Mouse (Mus musculus): ENCODE results near the gene Lin7b. TPM values are rescaled to one million over a fixed set of nuclear protein-coding genes. Genes with fewer than 3 reads are reported as not detected.

Lin7b gene
- not detected in 2 replicates for polyA plus RNA-seq (2011; ENCODE audit: insufficient read depth, insufficient read length, low replicate concordance, missing spikeins)

DNA sequence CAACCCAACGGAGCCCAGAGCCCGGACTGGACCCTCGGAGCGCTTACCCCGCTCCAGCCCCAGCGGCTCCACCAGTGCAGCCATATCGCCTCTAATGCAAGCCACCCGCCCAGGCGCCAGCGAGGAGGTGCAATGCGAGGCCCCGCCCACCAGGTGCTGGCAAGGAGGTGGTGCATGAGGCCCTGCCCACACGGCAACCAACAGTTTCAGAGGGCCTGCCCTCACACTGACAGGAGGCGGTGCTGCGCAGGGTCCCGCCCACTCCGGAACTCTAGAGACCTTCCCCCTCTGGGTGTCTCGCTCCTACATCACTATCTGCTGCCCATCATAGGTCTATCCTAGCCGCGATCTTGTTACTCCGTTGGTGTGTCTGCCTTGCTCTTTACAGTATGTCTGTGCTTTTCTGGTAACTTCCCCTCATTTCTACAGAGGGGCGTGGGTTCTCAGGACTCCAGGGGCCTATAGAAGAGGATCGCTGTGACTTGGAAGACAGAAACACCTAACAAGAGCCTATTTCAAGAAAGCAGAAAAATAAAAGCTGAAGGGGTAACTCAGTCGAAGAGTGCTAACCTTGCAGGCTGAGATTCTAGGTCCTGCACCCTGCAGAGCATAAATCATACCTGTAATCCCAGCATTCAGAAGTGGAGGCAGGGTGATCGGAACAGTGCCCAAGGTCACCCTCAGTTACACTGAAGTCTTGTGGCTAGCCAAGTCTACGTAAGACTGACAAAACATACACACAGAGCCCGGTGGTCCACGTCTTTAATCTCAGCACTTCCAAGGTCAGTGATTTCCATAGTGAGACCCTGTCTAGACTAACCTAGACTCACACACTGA, at the start of gene Lin7b:
TSS of gene Lin7b (minus strand) at position 109 of the 837 bp plus-strand sequence.
- WGBS, result 12% methylated on average over 28 of the region's 28 CpGs
- H3K27ac ChIP-seq (ENCODE audit: control insufficient read depth, insufficient read depth, low read depth, low read length, poor library complexity), result no peak within 1 kb of the TSS
- no peak within 1 kb of the TSS for H3K4me3 ChIP-seq (replicated peaks; ENCODE audit: control insufficient read depth, low read depth, low read length)
- TF ChIP-seq POLR2A (IDR thresholded peaks at IDR 0.05; ENCODE audit: borderline replicate concordance, control insufficient read depth, low read depth, low read length) (no peak), CTCF (IDR thresholded peaks at IDR 0.05; ENCODE audit: control insufficient read depth, insufficient read depth, low read length) (0 out of 2 replicates have a peak, but pooled peaks have one; percentile 7)
- H3K4me1 ChIP-seq (ENCODE audit: control insufficient read depth, insufficient read depth, low read length), result no peaks in the 10 kb centered on the region; the same call in 1 of the 2 replicates

DNA sequence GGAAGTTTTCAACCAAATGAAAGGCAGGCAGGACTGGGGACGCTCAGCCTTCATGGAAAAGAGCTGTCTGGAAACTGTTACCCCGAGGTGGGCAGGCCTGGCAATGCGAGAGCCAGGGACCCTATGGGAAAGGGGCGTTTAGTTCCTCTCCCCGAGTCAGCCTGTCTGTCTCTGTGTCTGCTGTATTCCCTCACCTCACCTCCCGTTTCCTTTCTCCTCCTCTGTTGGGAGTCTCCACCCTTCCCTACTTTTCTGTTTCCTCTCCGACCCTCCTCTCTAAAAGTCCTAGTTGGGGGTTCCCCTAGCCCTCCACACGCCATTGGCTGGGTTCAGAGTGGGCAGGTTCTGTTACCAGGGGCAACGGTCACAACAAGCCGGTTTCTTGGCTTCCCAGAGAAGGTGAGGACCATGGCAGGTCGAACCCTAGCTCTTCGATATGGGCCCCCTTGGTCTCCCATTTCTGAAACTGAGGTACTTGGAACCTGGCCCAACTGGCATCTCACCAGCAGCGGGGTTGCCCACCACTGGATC, 47.6 kb upstream of the Lin7b start:
- whole genome bisulfite sequencing, result 14% methylated on average over 13 of the region's 13 CpGs
- TF ChIP-seq POLR2A (IDR thresholded peaks at IDR 0.05; ENCODE audit: borderline replicate concordance, control insufficient read depth, low read depth, low read length) (no peak), CTCF (IDR thresholded peaks at IDR 0.05; ENCODE audit: control insufficient read depth, insufficient read depth, low read length) (no peak)
- Histone ChIP-seq H3K4me1 (ENCODE audit: control insufficient read depth, insufficient read depth, low read length) (no peaks in the 10 kb centered on the region), H3K27ac (ENCODE audit: control insufficient read depth, insufficient read depth, low read depth, low read length, poor library complexity) (no peak overlapping the region), H3K4me3 (replicated peaks; ENCODE audit: control insufficient read depth, low read depth, low read length) (no peak overlapping the region)

DNA sequence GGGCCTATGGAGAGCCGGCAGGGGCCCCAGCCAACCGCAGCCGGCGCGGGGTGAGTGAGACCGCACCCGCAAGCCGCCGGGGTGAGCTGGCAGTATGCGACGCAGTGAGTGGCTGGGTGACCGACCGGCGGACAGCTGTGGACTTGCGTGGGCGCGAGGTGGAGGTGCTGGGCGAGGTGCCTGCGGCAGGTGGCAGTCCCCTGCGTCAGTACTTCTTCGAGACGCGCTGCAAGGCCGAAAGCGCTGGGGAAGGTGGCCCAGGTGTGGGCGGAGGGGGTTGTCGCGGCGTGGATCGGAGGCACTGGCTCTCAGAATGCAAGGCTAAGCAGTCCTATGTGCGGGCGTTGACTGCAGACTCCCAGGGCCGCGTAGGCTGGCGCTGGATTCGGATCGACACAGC, 45.3 kb upstream of the Lin7b start:
- Histone ChIP-seq H3K27ac (ENCODE audit: control insufficient read depth, insufficient read depth, low read depth, low read length, poor library complexity) (no peak overlapping the region; the same call in 1 of the 2 replicates), H3K4me3 (replicated peaks; ENCODE audit: control insufficient read depth, low read depth, low read length) (no peak overlapping the region), H3K4me1 (ENCODE audit: control insufficient read depth, insufficient read depth, low read length) (no peaks in the 10 kb centered on the region)
- TF ChIP-seq POLR2A (IDR thresholded peaks at IDR 0.05; ENCODE audit: borderline replicate concordance, control insufficient read depth, low read depth, low read length) (no peak), CTCF (IDR thresholded peaks at IDR 0.05; ENCODE audit: control insufficient read depth, insufficient read depth, low read length) (no peak)
- WGBS, result 6% methylated on average over 37 of the region's 37 CpGs

DNA sequence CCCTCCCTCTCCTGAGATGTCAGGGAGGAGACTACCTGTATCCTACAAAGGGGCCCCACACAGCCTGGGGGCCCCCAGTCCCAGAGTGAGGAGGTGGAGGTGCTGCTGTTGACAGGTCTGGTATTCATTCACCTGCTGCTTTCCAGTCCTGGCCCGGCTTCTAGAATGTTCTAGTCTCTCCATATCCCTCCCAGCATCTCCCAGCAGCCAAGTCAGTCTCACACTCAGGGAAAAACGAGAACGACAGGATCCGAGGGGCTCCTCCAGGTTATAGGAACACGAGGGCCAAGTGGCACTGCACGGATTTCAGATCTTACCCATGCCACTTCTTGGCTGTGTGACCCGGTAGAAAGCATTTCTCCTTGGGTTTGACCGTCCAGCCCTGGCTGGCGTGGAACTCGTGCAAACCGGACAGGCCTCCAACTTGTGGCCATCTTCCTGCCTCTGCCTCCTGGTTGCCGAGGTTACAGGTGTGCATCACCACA, 44.4 kb upstream of the Lin7b start:
- no peak overlapping the region for H3K4me3 ChIP-seq (replicated peaks; ENCODE audit: control insufficient read depth, low read depth, low read length)
- no peak overlapping the region for H3K27ac ChIP-seq (ENCODE audit: control insufficient read depth, insufficient read depth, low read depth, low read length, poor library complexity)
- no peak for TF ChIP-seq CTCF (IDR thresholded peaks at IDR 0.05; ENCODE audit: control insufficient read depth, insufficient read depth, low read length)
- no peaks in the 10 kb centered on the region for H3K4me1 ChIP-seq (ENCODE audit: control insufficient read depth, insufficient read depth, low read length)
- WGBS, result 16% methylated on average over 12 of the region's 12 CpGs

DNA sequence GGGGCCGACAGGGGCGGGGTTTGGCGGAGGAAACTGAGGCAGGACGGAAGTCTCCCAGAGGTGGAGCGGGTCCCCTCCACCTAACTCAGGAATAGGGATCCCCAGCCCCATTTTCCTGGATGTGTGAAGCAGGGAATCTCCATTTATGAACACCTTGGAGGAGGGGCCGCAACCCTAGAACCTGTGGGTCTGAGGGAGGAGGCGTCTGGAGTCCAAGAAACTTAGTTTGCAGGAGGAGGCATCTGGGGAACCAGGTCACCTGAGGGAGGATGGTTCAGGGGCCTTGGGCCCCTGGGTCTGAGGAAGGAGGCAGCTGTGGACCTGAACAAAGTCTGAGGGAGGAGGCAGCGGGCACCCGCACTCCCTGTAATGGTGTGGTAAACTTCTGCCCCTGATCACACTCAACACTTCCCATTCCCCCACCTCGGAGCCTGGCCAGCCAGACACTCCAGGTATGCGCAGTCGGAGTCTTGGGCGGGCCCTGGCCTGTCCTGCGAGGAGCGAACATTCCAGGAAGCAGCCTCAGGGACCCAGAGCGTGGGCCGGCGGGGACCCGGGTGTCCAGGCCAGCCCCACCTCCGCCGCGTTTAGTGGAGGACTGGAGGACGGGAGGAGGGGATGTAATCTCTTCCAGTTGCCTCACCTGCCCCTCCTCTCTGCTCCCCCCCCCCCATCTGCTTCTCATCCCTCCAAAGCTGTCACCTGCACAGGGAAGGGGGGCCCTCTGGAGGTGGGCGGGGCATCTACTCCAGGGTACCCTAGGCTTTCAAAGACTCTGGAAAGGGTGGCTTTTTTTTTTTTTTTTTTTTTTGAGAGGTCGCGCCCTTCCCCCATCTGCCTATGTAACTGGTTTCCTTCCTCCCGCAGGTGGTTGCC, 43.7 kb upstream of the Lin7b start:
- Histone ChIP-seq H3K4me1 (ENCODE audit: control insufficient read depth, insufficient read depth, low read length) (no peaks in the 10 kb centered on the region), H3K27ac (ENCODE audit: control insufficient read depth, insufficient read depth, low read depth, low read length, poor library complexity) (no peak overlapping the region), H3K4me3 (replicated peaks; ENCODE audit: control insufficient read depth, low read depth, low read length) (no peak overlapping the region)
- TF ChIP-seq POLR2A (IDR thresholded peaks at IDR 0.05; ENCODE audit: borderline replicate concordance, control insufficient read depth, low read depth, low read length) (no peak), CTCF (IDR thresholded peaks at IDR 0.05; ENCODE audit: control insufficient read depth, insufficient read depth, low read length) (no peak)
- 4% methylated on average over 27 of the region's 27 CpGs for WGBS

DNA sequence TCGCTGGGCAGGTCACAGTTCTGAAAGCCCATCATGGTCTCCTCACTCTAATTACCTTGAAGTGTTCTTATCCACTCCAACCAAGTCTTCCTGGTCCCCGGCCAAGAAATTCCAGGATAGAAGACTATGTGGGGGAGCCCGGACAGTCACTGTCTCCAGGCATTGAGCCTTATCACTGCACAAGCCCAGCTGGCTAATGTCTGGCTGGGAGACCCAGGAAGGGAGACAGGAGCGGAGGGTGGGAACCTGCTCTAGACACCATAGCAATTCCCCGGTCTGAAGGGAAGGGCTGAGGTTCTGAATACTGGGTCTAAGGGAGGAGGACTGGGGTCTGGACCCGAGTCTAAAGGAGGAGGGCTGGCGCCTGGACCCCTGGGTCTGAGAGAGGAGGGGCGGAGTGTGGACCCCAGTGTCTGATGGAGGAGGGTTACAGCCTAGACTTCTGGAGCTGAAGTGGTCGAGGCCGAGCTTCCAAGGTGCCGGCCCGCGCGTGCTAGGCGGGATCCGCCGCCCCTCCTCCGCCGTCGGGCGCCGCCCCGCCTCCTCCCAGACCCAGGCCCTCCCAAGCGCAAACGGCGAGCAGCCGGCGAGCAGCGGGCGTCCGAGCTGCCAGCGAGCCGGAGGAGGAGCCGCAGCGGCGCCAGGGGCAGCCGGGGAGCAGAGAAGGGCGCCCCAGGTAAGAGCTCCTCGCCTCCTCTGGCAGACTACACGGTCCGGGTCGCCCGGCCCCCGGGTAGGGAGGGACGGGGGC, 42.9 kb upstream of the Lin7b start, which contains the start of gene Ntf5:
TSS of gene Ntf5 (plus strand) at position 583 of the 751 bp plus-strand sequence.
- Histone ChIP-seq H3K27ac (ENCODE audit: control insufficient read depth, insufficient read depth, low read depth, low read length, poor library complexity) (no peak within 1 kb of the TSS), H3K4me3 (replicated peaks; ENCODE audit: control insufficient read depth, low read depth, low read length) (no peak within 1 kb of the TSS), H3K4me1 (ENCODE audit: control insufficient read depth, insufficient read depth, low read length) (no peaks in the 10 kb centered on the region)
- 8% methylated on average over 40 of the region's 45 CpGs for WGBS
- TF ChIP-seq CTCF (IDR thresholded peaks at IDR 0.05; ENCODE audit: control insufficient read depth, insufficient read depth, low read length), result no peak
- no peak for TF ChIP-seq POLR2A (IDR thresholded peaks at IDR 0.05; ENCODE audit: borderline replicate concordance, control insufficient read depth, low read depth, low read length)

DNA sequence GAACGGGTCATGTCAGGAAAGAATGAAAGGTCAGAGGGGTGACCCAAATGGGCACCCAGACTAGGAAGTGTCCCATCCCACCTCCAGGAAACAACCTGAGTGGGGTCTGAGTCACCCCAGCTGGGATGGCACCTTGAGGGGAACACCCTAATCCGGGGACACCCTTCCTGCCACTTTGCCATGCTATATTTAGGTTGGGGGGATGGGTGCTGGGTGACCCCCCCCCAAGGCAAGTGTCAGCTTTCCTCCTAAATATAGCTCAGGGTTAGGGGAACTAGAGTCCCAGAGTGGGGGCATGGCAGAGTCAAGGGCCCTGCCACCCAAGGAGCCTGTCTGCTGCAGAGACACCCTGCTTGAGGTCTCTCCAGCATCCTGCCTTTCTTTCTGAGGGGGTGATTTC, 42.0 kb upstream of the Lin7b start:
- 58% methylated on average over 2 of the region's 2 CpGs for WGBS
- Histone ChIP-seq H3K4me3 (replicated peaks; ENCODE audit: control insufficient read depth, low read depth, low read length) (no peak overlapping the region), H3K4me1 (ENCODE audit: control insufficient read depth, insufficient read depth, low read length) (no peaks in the 10 kb centered on the region), H3K27ac (ENCODE audit: control insufficient read depth, insufficient read depth, low read depth, low read length, poor library complexity) (no peak overlapping the region)
- TF ChIP-seq CTCF (IDR thresholded peaks at IDR 0.05; ENCODE audit: control insufficient read depth, insufficient read depth, low read length), result no peak
- TF ChIP-seq POLR2A (IDR thresholded peaks at IDR 0.05; ENCODE audit: borderline replicate concordance, control insufficient read depth, low read depth, low read length), result no peak

All from bone marrow, adult 2 months (tissue).